Mouse (Mus musculus) cerebellum, adult 9-10 months (tissue): ENCODE results near the gene Dpysl5.
"Not testable (repeated sequence)": the region's sequence is repeated elsewhere in the genome, so short reads cannot be mapped to it uniquely, and the experiment has no call there.

Experiments used
- DNase-seq: peaks from one replicate; pipeline ENCODE4 v3.0.0; 2022

Gene Dpysl5

GRCm38 (mm10) chr5:30711147-30712001 lies at the start of gene Dpysl5:
Gene Dpysl5 (plus strand): TSS chr5:30711564.
- peak; percentile 95 for DNase-seq

GRCm38 (mm10) chr5:30665360-30665759 lies 46.0 kb upstream of the Dpysl5 start:
- DNase-seq, result no peak

- DNase-seq, result no peak
Measured at GRCm38 (mm10) chr5:30665968-30666367, 45.4 kb upstream of the Dpysl5 start.

DNA sequence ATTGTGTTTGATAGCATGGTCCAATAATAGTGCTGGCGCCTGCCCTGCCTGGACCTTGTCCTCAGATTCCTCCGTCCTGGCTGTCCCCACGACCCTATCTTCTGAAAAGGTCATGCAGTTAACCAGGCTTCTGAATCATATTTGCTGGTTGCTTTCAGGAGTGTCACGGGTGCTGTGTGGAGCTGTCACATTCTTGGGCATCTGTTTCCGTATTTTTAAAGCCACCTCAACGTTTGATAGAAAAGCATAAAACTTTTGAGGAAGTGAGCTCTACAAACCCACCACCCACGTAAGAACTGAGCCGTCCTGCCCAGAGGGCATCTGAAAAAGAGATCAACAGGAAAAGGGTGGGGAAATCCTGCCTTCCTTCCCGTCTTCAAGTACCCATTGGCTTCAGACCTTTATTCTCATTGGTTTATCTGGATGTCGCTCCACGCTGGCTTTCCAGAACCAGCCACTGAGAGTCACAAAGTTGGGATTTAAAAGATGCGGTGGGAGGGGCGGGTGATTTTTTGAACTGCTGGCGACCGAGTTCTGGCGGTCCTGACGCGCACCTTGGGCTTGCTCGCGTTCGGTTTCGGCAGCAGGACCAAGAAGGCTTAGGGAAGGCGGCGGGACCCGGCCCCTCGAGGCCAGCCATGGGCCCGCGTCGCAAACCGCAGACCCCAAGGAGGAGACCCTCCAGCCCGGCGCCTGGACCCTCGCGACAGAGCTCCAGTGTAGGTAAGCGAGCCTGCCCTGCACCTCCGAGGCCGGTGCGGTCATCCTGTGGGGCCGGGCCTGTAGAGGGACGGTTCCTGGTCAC lies 44.8 kb upstream of the Dpysl5 start, which contains the start of gene Cenpa:
TSS of gene Cenpa (plus strand) at position 387 of the 805 bp plus-strand sequence.
- DNase-seq, result peak; percentile 97

GRCm38 (mm10) chr5:30667215-30667614 lies 44.1 kb upstream of the Dpysl5 start:
- DNase-seq, result no peak

GRCm38 (mm10) chr5:30667686-30668085 lies 43.7 kb upstream of the Dpysl5 start:
- no peak for DNase-seq

- DNase-seq, result no peak
Measured at GRCm38 (mm10) chr5:30668637-30669495, 42.5 kb upstream of the Dpysl5 start.

GRCm38 (mm10) chr5:30669496-30669830 lies 41.9 kb upstream of the Dpysl5 start:
- DNase-seq, result no peak

- no peak for DNase-seq
Measured at GRCm38 (mm10) chr5:30670091-30670490, 41.3 kb upstream of the Dpysl5 start.

DNA sequence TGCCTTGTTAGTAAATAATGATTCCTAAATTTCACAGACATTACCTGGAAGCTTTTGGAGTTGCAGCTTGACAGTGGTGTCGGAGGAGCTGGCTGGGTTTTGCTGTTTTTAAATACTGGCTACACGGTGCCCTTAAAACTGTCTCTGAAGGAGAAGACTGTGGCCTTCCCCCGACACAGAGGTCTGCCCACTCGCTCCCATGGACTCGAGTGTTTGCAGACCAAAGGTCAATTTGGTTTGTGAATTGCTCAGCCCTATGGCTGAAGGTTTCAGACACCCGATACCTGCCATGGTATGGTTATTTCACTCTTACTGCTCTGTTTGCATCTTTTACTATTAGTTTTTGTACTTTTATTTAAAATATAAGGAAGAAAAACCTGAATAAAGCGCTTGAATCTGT lies 37.4 kb upstream of the Dpysl5 start:
- DNase-seq, result no peak

- no peak for DNase-seq
Measured at GRCm38 (mm10) chr5:30676800-30677199, 34.6 kb upstream of the Dpysl5 start.

DNA sequence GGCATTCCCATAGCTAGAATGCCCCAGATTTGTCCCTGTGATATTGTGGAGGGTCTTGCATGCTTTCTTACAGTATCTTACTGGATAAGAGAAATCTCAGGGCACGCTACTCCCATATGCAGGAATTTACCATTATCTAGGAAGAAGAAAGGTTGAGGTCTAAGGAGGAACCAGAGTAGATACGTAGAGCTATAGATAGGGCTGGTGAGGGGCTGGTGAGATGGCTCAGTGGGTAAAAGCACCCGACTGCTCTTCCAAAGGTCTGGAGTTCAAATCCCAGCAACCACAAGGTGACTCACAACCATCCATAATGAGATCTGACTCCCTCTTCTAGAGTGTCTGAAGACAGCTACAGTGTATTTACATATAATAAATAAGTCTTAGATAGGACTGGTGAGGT lies 33.3 kb upstream of the Dpysl5 start:
- not testable (repeated sequence) for DNase-seq

GRCm38 (mm10) chr5:30678722-30679296 lies 32.6 kb upstream of the Dpysl5 start:
- no peak for DNase-seq

- DNase-seq, result no peak
Measured at GRCm38 (mm10) chr5:30679593-30679992, 31.8 kb upstream of the Dpysl5 start.

- no peak for DNase-seq
Measured at GRCm38 (mm10) chr5:30681970-30682369, 29.4 kb upstream of the Dpysl5 start.

DNA sequence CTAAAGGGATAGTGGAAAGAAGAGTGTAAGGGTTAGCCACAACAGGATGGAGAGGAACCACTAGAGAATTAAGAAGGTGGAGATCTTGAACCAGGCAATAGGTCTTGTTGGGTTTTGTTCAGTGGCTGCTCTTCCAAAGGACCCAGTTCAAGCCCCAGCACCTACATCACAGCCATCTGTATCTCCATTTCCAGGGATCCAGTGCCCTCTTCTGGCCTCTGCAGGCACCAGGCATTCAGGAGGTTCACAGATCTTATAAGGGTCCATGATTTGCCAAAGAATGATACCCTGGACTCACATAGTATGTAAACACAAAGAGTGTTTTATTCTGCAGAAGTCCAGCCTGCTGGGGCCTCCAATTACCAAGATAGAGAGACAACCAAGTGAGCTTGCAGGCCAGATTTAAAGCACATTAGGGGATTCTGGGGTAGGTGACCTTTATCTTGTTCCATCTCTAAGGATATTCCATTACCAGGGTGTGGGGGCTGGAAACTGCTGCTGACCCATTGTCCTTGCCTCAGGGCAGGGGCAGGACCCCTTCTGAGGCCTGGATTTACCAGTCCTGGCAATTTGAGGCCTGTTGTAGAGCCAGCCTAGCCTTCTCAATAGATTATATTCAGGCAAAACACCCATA lies 28.3 kb upstream of the Dpysl5 start:
- no peak for DNase-seq

GRCm38 (mm10) chr5:30683993-30684392 lies 27.4 kb upstream of the Dpysl5 start:
- DNase-seq, result no peak

GRCm38 (mm10) chr5:30686781-30687180 lies 24.6 kb upstream of the Dpysl5 start:
- DNase-seq, result no peak

- DNase-seq, result no peak
Measured at GRCm38 (mm10) chr5:30700361-30701000, 10.9 kb upstream of the Dpysl5 start.

- DNase-seq, result not testable (repeated sequence)
Measured at GRCm38 (mm10) chr5:30701373-30701772, 10.0 kb upstream of the Dpysl5 start.

GRCm38 (mm10) chr5:30701866-30702265 lies 9.5 kb upstream of the Dpysl5 start:
- no peak for DNase-seq
